Mouse (Mus musculus) kidney, postnatal 0 days (tissue): ENCODE measurements at regions not wholly inside any gene's neighbourhood (a gene's known extent, or its start where the extent isn't known, plus 50 kb on each side); places are given as distances from the start of the nearest gene placed in this dataset.

Experiments
- ATAC-seq: fragments of 200-750 bp; cut with Nextera tagmentation; replicated peaks from 2 replicates; pipeline ENCODE4 v1.8.0; 2017; ENCODE audit warnings: low read depth, moderate number of reproducible peaks, moderate TSS enrichment, moderate library complexity; ENCODE audit not compliant: low FRiP score
- DNase-seq: peaks from one replicate; pipeline ENCODE4 v3.0.0-alpha.2; 2016; ENCODE audit warnings: low spot score
- H3K27ac ChIP-seq: fragments of 300-500 bp; sonication (generic); 2 replicates; pipeline ENCODE4 v1.5.1; 2014; ENCODE audit warnings: mild to moderate bottlenecking
- H3K27me3 ChIP-seq: fragments of 300-500 bp; sonication (generic); 2 replicates; pipeline ENCODE4 v1.6.1; 2014; ENCODE audit warnings: low read length, mixed read lengths; ENCODE audit not compliant: insufficient read depth
- H3K36me3 ChIP-seq: fragments of 300-500 bp; sonication (generic); 2 replicates; pipeline ENCODE4 v1.6.1; 2014; ENCODE audit warnings: low read length, mixed read lengths; ENCODE audit not compliant: insufficient read depth
- H3K4me1 ChIP-seq: fragments of 300-500 bp; sonication (generic); replicated peaks from 2 replicates; pipeline ENCODE4 v1.6.1; 2014; ENCODE audit warnings: antibody characterized with exemption, low read length, mixed read lengths; ENCODE audit not compliant: insufficient read depth
- H3K4me2 ChIP-seq: fragments of 300-500 bp; sonication (generic); 2 replicates; pipeline ENCODE4 v1.6.1; 2014; ENCODE audit warnings: mild to moderate bottlenecking, low read length, moderate library complexity, mixed read lengths
- H3K4me3 ChIP-seq: fragments of 300-500 bp; sonication (generic); replicated peaks from 2 replicates; pipeline ENCODE4 v1.5.1; 2014; ENCODE audit warnings: low read depth, low read length
- H3K9ac ChIP-seq: fragments of 300-500 bp; sonication (generic); 2 replicates; pipeline ENCODE4 v1.6.1; 2014; ENCODE audit warnings: low read depth, low read length
- H3K9me3 ChIP-seq: fragments of 300-500 bp; sonication (generic); replicated peaks from 2 replicates; pipeline ENCODE4 v1.6.1; 2016; ENCODE audit warnings: low read length, inconsistent platforms, mixed read lengths
- CTCF ChIP-seq: IDR thresholded peaks from 2 replicates; pipeline ENCODE4 v1.5.1; 2016; ENCODE audit warnings: antibody characterized with exemption, low read depth, mild to moderate bottlenecking, moderate library complexity
- WGBS: fragments of 180-500 bp; shearing (Covaris S2); extraction: QIAGEN DNeasy Blood & Tissue Kit; methylation state at CpG from one replicate; pipeline ENCODE4 v1.1.7; 2014; 5-methylcytosine and 5-hydroxymethylcytosine counted together

DNA sequence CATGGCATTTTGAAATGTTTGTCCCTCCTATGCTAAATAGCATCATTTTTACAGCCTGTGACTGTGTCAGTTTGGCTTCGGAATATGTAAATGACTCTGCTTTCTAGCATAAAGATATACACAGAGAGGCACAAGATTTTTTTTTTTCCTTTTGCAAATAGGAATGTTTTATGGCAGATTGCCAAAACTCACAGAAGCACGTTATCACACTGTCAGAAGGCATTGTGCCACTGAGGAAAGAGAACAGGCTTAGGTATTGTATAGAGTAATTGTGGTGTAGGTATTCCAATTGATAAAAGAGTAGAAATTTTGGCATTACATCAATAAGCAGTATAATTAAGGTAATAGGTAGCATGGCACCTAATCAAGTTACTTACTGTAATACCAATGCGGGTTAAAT lies 988.5 kb upstream of the Tenm2 start:
- Histone ChIP-seq H3K9ac (no peak overlapping the region), H3K36me3 (no peaks in the 10 kb centered on the region), H3K4me2 (no peak overlapping the region), H3K4me3 (no peak overlapping the region), H3K27me3 (no peaks in the 10 kb centered on the region), H3K4me1 (no peaks in the 10 kb centered on the region), H3K27ac (no peak overlapping the region), H3K9me3 (no peaks in the 10 kb centered on the region)
- ATAC-seq (no peak), DNase-seq (no peak)
- no peak for TF ChIP-seq CTCF
- 65% methylated on average over 3 of the region's 3 CpGs for WGBS

DNA sequence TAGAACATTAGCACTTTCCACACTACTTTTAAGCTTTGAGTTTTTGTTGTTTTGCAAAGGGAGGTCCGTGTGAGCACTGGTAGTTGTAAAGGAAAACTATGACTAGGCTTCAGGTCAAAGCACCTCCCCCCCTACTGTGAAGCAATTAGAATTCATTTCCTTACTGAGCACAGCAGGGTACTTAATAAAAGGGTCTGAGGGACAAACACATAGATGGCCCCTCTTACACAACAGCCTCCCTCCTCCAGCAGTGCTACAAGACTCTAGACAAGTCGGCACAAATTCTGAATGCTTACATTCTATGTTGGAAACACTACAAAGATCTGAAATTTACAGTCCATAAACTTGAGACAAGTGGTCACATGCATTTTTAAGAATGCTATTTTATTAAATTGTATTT lies 967.6 kb upstream of the Tenm2 start:
- no peak overlapping the region for H3K9ac ChIP-seq
- H3K4me2 ChIP-seq, result no peak overlapping the region
- TF ChIP-seq CTCF, result no peak
- peak; percentile 59 for DNase-seq
- ATAC-seq, result no peak
- no peaks in the 10 kb centered on the region for H3K36me3 ChIP-seq
- 23% methylated on average over 2 of the region's 2 CpGs for WGBS
- H3K9me3 ChIP-seq, result no peaks in the 10 kb centered on the region
- no peaks in the 10 kb centered on the region for H3K27me3 ChIP-seq
- H3K27ac ChIP-seq, result no peak overlapping the region
- H3K4me1 ChIP-seq, result no peaks in the 10 kb centered on the region
- H3K4me3 ChIP-seq, result no peak overlapping the region

DNA sequence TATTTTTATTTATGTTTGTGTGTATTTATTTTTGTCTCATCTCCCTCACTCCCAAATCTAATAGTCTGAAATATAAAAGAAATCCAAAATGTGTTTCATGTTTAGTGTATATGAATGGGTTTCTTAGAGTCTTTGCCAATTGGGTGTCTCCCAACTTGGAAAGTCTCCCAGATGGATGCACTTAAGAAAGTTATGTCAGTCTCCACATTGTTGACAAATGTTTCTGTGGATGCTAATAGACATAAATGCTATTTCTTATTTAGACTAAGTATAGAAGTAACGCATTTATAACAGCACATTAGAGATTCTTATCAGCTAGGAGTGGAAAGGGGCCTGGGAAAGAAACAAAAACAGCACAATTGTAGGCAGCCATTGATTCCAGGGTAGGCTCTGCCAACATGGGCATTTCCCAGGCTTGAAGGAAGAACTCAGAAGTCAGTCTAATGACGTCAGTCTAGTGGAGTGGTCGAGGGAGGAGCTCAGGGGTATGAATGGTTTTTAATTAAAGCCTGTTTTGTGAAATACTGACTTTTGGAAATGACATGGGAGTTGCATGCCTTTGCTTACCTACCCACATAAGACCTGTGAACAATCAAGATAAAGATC lies 965.5 kb upstream of the Tenm2 start:
- no peak for TF ChIP-seq CTCF
- Histone ChIP-seq H3K27me3 (no peaks in the 10 kb centered on the region), H3K9ac (no peak overlapping the region), H3K9me3 (no peaks in the 10 kb centered on the region), H3K36me3 (no peaks in the 10 kb centered on the region), H3K4me1 (no peaks in the 10 kb centered on the region), H3K4me3 (no peak overlapping the region), H3K27ac (no peak overlapping the region), H3K4me2 (no peak overlapping the region)
- WGBS, result 58% methylated on average over 3 of the region's 3 CpGs
- no peak for ATAC-seq
- peak; percentile 59 for DNase-seq

DNA sequence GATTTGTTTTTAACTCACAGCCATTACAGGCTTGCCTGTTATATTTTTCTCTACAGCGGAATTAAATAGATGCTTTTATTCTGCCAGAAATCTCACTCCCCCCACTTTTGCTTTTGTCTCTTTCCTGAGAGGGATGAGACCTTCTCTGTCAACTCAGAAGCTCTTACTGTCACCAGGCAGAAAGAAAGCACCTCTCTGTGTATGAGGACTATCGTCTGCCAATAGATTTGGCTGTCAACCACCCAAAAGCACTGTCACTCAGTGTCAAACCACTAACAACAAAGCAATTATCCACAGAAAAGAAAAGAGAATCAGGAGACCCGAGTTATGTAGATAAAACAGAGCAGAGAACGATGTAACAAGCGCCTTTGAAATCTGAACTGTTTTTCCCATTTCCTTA lies 958.0 kb upstream of the Tenm2 start:
- Histone ChIP-seq H3K27ac (no peak overlapping the region), H3K4me2 (no peak overlapping the region), H3K4me3 (no peak overlapping the region), H3K27me3 (no peaks in the 10 kb centered on the region), H3K4me1 (no peaks in the 10 kb centered on the region), H3K36me3 (no peaks in the 10 kb centered on the region), H3K9ac (no peak overlapping the region), H3K9me3 (no peaks in the 10 kb centered on the region)
- 61% methylated on average over 5 of the region's 5 CpGs for WGBS
- ATAC-seq, result no peak
- no peak for TF ChIP-seq CTCF
- DNase-seq, result no peak

DNA sequence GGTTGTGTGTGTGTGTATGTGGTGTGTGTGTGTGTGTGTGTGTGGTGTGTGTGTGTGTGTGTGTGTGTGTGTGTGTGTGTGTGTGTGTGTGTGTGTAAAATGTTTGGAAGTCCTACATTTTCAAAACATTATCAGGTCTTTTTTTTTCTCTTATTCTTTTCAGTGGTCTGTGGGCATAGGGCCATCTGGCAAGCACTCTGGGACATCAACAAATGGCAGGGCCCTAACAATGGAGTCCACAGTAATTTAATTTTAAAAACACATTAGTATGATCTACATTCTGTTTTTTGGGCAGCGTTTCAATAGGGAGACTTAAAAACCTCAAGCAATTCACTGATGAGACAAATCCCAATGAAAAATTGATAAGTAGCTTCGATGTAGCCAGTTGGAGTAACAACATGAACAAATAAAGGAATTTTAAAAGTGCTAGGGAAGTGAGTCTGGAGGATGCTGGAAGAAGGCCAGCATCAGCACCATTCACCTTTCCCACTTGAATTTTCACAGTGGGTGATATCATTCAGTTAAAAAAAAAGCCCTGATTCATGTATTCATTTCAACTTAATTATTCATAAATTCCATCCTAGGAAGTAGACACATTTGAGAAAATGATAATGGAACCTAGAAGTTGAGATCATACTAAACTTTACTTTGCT lies 956.3 kb upstream of the Tenm2 start:
- Histone ChIP-seq H3K4me2 (no peak overlapping the region), H3K27ac (no peak overlapping the region), H3K9me3 (no peaks in the 10 kb centered on the region), H3K9ac (no peak overlapping the region), H3K4me1 (no peaks in the 10 kb centered on the region), H3K36me3 (no peaks in the 10 kb centered on the region), H3K4me3 (no peak overlapping the region), H3K27me3 (no peaks in the 10 kb centered on the region)
- ATAC-seq (no peak), DNase-seq (no peak)
- TF ChIP-seq CTCF, result no peak
- 81% methylated on average over 2 of the region's 2 CpGs for WGBS

DNA sequence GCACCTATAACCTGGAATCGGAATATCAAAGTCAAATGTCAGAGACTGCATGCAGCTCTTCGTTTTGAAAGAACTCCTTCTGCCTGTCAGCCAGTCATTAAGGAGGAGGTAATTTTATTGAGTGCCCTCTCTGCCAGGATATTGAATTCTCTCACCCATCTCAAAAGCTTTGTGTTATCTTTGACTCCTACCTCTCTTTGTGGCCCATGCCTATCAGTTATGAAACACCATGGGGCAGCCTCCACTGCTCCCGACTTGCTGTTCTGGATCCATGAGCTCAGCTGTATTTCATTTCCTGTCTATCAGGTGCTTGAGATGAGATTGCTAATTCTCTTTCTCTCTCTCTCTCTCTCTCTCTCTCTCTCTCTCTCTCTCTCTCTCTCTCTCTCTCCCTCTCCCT lies 955.7 kb upstream of the Tenm2 start:
- no peak for ATAC-seq
- Histone ChIP-seq H3K36me3 (no peaks in the 10 kb centered on the region), H3K27me3 (no peaks in the 10 kb centered on the region), H3K4me3 (no peak overlapping the region), H3K4me2 (no peak overlapping the region), H3K9ac (no peak overlapping the region), H3K9me3 (no peaks in the 10 kb centered on the region), H3K27ac (no peak overlapping the region), H3K4me1 (no peaks in the 10 kb centered on the region)
- DNase-seq, result no peak
- no peak for TF ChIP-seq CTCF
- WGBS, result 40% methylated on average over 3 of the region's 3 CpGs

DNA sequence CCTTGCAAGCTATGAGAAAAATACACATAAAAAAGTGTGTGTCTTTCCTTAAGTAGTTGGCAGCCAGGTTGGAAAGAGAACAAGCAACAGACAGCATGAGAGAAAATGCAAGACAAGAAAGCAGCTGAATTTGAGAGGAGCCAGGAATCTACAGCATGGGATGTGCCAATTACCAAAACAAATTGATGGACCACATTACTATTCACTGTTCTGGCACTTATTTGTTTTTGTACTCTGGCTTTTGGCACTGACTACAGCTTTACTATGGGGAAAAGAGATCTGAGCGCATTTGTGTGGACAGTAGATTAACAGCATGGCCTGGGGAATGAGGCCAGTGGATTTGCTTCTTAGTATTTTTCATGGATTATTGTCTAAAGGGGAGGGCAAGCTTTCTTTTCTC lies 935.0 kb upstream of the Tenm2 start:
- H3K4me3 ChIP-seq, result no peak overlapping the region
- ATAC-seq (no peak), DNase-seq (peak; percentile 3)
- no peaks in the 10 kb centered on the region for H3K4me1 ChIP-seq
- H3K9me3 ChIP-seq, result no peaks in the 10 kb centered on the region
- H3K27ac ChIP-seq, result no peak overlapping the region
- 78% methylated on average over 1 of the region's 1 CpGs for WGBS
- no peaks in the 10 kb centered on the region for H3K27me3 ChIP-seq
- no peak overlapping the region for H3K4me2 ChIP-seq
- no peak for TF ChIP-seq CTCF
- H3K36me3 ChIP-seq, result no peaks in the 10 kb centered on the region
- H3K9ac ChIP-seq, result no peak overlapping the region
